Mouse (Mus musculus) C2C12 (cell line): ENCODE results near the gene Olfr1019. TPM values are rescaled to one million over a fixed set of nuclear protein-coding genes. Genes with fewer than 3 reads are reported as not detected.

Experiments
- H3K27me3 ChIP-seq: one replicate; pipeline ENCODE4 v1.6.1; 2011; ENCODE audit not compliant: control insufficient read depth, insufficient read depth, insufficient read length
- H3K36me3 ChIP-seq: one replicate; pipeline ENCODE4 v1.6.1; 2011; ENCODE audit not compliant: control insufficient read depth, insufficient read depth
- H3K4me3 ChIP-seq: one replicate; pipeline ENCODE4 v1.5.1; 2011; ENCODE audit warnings: mild to moderate bottlenecking, control low read depth; ENCODE audit not compliant: poor library complexity, insufficient read depth, severe bottlenecking
- H3K79me2 ChIP-seq: one replicate; pipeline ENCODE4 v1.6.1; 2011; ENCODE audit not compliant: control insufficient read depth, insufficient read depth
- H3K79me3 ChIP-seq: one replicate; pipeline ENCODE4 v1.6.1; 2011; ENCODE audit warnings: low read depth, control low read depth
- H3ac ChIP-seq: one replicate; pipeline ENCODE3; 2011; ENCODE audit warnings: low read depth; ENCODE audit not compliant: control insufficient read depth, insufficient read length
- CEBPB ChIP-seq: IDR thresholded peaks from one replicate; pipeline ENCODE4 v1.6.1; 2011; ENCODE audit warnings: low read depth, mild to moderate bottlenecking, control low read depth, moderate library complexity
- CTCF ChIP-seq: IDR thresholded peaks from one replicate; pipeline ENCODE4 v1.5.1; 2011; ENCODE audit not compliant: control insufficient read depth, insufficient read depth, insufficient read length
- FOSL1 ChIP-seq: IDR thresholded peaks from one replicate; pipeline ENCODE4 v1.8.0; 2011; ENCODE audit warnings: mild to moderate bottlenecking, low read length; ENCODE audit not compliant: poor library complexity, insufficient read depth, severe bottlenecking
- MAX ChIP-seq: IDR thresholded peaks from one replicate; pipeline ENCODE4 v1.6.1; 2011; ENCODE audit warnings: mild to moderate bottlenecking, control low read depth
- MYOD1 ChIP-seq: IDR thresholded peaks from one replicate; pipeline ENCODE4 v1.6.1; 2011; ENCODE audit warnings: low read depth; ENCODE audit not compliant: control insufficient read depth, insufficient read length
- MYOG ChIP-seq: IDR thresholded peaks from one replicate; pipeline ENCODE4 v1.6.1; 2011; ENCODE audit not compliant: control insufficient read depth, insufficient read length; ENCODE audit errors: extremely low read depth
- USF1 ChIP-seq: IDR thresholded peaks from one replicate; pipeline ENCODE4 v1.6.1; 2011; ENCODE audit warnings: low read depth, mild to moderate bottlenecking, control low read depth, moderate library complexity
- long read RNA-seq, 2 experiments: library from polyadenylated mRNA; unstranded; transcript quantifications; one replicate each; pipeline ENCODE4 v2.0.0; 2019 to 2020
- polyA plus RNA-seq: library from polyadenylated mRNA; unstranded; fragments of >200 nt; fragmentation: generic; extraction: Trizol; gene quantifications from one replicate; pipeline ENCODE4 v1.2.1, GENCODE M21; 2012; ENCODE audit warnings: missing spikeins

Gene Olfr1019
- polyA plus RNA-seq, result not detected
- long read RNA-seq, experiment 1, result 0 reads
- long read RNA-seq, experiment 2, result 0 reads

- TF ChIP-seq FOSL1, result no peak
- no peak for TF ChIP-seq MAX
- TF ChIP-seq USF1, result no peak
- no peak for TF ChIP-seq MYOD1
- TF ChIP-seq MYOG, result no peak
- TF ChIP-seq CTCF, result no peak
- TF ChIP-seq CEBPB, result no peak
- Histone ChIP-seq H3K4me3 (no peak within 1 kb of the TSS), H3K27me3 (no peaks in the 10 kb centered on the region), H3K79me3 (no peaks in the 10 kb centered on the region), H3K36me3 (no peaks in the 10 kb centered on the region), H3ac (no peak within 1 kb of the TSS), H3K79me2 (no peaks in the 10 kb centered on the region)
Measured at GRCm38 (mm10) chr2:85845383-85845782, at the start of gene Olfr1019. Gene Olfr1019, minus strand, starts transcription at chr2:85845483.

DNA sequence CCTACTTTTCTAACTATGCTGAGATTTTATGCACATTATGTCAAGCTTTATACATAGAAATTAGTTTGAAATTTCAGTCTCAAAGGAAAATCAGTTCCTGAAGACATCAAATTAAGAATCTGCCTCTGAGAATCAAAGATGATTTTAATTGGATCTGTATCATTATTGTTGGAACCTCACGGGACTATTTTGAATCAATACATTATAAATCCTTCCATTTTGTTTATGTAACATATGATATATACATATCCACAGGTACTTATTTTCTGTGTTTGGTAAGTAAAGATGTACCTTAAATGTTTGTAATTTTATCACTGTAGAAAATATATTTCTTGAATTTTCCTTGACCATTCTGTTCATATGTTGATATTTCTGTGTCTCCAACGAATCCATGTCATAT, 40.1 kb upstream of the Olfr1019 start, which contains the start of gene Olfr1023:
Olfr1023 (plus strand) TSS at position 301 of the 400 bp plus-strand sequence.
- no peak for TF ChIP-seq MYOD1
- no peak for TF ChIP-seq MYOG
- no peak for TF ChIP-seq CEBPB
- no peak for TF ChIP-seq USF1
- no peak for TF ChIP-seq MAX
- TF ChIP-seq CTCF, result no peak
- Histone ChIP-seq H3K79me2 (no peaks in the 10 kb centered on the region), H3K36me3 (no peaks in the 10 kb centered on the region), H3K4me3 (no peak within 1 kb of the TSS), H3ac (no peak within 1 kb of the TSS), H3K27me3 (no peaks in the 10 kb centered on the region), H3K79me3 (no peaks in the 10 kb centered on the region)

DNA sequence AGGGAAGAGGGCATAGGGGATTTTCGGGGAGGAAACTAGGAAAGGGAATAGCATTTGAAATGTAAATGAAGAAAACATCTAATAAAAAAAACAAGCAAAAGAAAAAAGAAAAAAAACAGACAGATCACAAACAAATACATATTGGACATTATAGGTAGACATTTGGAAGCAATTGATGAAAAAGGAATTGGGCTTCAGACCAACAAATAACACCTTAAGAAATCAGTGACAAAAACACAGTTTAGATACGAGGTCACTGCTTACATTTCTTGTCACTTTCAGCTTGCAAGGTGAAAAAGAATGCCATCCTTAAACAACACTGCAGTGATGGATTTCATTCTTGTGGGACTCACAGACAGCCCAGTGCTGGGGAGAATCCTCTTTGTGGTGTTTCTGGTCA, 23.0 kb upstream of the Olfr1019 start, which contains the start of gene Olfr1022:
Olfr1022 (plus strand) TSS at position 301 of the 400 bp plus-strand sequence.
- TF ChIP-seq MYOD1 (no peak), CEBPB (no peak)
- no peak within 1 kb of the TSS for H3K4me3 ChIP-seq

GRCm38 (mm10) chr2:85846730-85847129, 1.4 kb upstream of the Olfr1019 start, which contains the start of gene Olfr1020:
Gene Olfr1020, plus strand, starts transcription at chr2:85847030.
- no peaks in the 10 kb centered on the region for H3K27me3 ChIP-seq
- TF ChIP-seq MAX, result no peak
- TF ChIP-seq MYOD1, result no peak
- no peaks in the 10 kb centered on the region for H3K79me2 ChIP-seq
- H3K4me3 ChIP-seq, result no peak within 1 kb of the TSS
- H3ac ChIP-seq, result no peak within 1 kb of the TSS
- H3K36me3 ChIP-seq, result no peaks in the 10 kb centered on the region
- no peaks in the 10 kb centered on the region for H3K79me3 ChIP-seq

More for the DNA sequence above, 23.0 kb upstream of the Olfr1019 start, which contains the start of gene Olfr1022:
- no peak within 1 kb of the TSS for H3ac ChIP-seq
- no peaks in the 10 kb centered on the region for H3K27me3 ChIP-seq
- H3K79me3 ChIP-seq, result no peaks in the 10 kb centered on the region
- H3K36me3 ChIP-seq, result no peaks in the 10 kb centered on the region
- H3K79me2 ChIP-seq, result no peaks in the 10 kb centered on the region

DNA sequence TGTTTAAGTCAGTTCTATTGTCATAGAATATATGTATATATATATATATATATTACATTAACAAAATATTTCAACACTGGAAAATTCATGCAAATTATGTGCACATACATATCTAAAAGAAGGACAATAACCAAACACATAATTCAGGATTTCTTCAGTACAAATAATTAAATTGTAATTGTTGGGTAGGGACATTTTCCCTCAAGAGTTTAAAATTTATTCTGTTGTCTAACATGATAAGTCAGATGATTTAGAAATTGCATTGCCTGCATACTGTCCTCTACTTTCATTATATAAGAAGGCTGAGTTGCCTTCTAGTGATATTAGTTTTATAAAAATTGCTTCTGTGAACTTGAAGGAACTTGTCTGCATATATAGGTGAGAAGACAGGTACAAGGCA, 27.1 kb downstream of the Olfr1019 start, which contains the start of gene Olfr1018:
Olfr1018 (plus strand) TSS at position 301 of the 400 bp plus-strand sequence.
- Histone ChIP-seq H3K79me2 (no peaks in the 10 kb centered on the region), H3K36me3 (no peaks in the 10 kb centered on the region), H3K4me3 (no peak within 1 kb of the TSS), H3K79me3 (no peaks in the 10 kb centered on the region), H3K27me3 (no peaks in the 10 kb centered on the region), H3ac (no peak within 1 kb of the TSS)
- no peak for TF ChIP-seq FOSL1
- no peak for TF ChIP-seq MYOG
- no peak for TF ChIP-seq CTCF
- TF ChIP-seq MAX, result no peak
- no peak for TF ChIP-seq USF1
- no peak for TF ChIP-seq CEBPB
- TF ChIP-seq MYOD1, result no peak

DNA sequence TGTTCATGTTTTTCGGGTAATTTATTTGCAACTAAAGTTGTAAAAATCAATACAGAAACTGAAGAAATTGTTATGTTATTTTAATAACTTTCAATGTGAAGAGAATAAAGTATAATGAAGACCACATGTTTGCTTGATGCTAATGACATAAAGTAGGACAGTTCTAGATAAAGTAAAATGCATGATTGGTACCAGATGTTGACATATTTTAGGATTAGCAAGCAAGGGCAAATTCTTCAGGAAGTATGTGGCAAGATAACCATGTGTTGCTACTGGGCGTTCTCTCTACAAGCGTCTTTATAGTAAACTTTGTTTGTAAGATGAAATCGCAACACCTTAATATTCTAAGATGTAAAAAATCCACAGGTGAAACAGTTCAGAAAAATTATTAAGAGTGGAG, 40.8 kb downstream of the Olfr1019 start:
- Histone ChIP-seq H3K36me3 (no peaks in the 10 kb centered on the region), H3ac (no peak overlapping the region), H3K79me2 (no peaks in the 10 kb centered on the region), H3K27me3 (no peaks in the 10 kb centered on the region), H3K79me3 (no peaks in the 10 kb centered on the region), H3K4me3 (no peak overlapping the region)
- TF ChIP-seq USF1 (no peak), MYOD1 (no peak), MAX (no peak)
